Mouse (Mus musculus): Measurements from ENCODE around the gene Rfx1.

Gene Rfx1

GRCm38 (mm10) chr8:84059226-84059625 lies 7.4 kb upstream of the Rfx1 start:
- CTCF ChIA-PET: no interaction called here

GRCm38 (mm10) chr8:84060245-84060644 lies 6.4 kb upstream of the Rfx1 start:
- CTCF ChIA-PET: no interaction called here

GRCm38 (mm10) chr8:84063861-84064610 lies 2.6 kb upstream of the Rfx1 start:
- CTCF ChIA-PET: interaction anchor here (0.6 to 0.7 kb wide), 2 partner anchors 98 to 254 kb away, joined by 4 to 7 read pairs; no protein-coding TSS in a partner anchor

- CTCF ChIA-PET: no interaction called here
Measured at GRCm38 (mm10) chr8:84065037-84065436, 1.6 kb upstream of the Rfx1 start, which contains the start of gene Gm10643. Gm10643 (minus strand) TSS chr8:84065137.

- CTCF ChIA-PET: interaction anchor here (0.6 kb wide), 1 partner anchor 35 kb away, joined by 3 read pairs; no protein-coding TSS in a partner anchor
Measured at GRCm38 (mm10) chr8:84065457-84066072, 1.1 kb upstream of the Rfx1 start.

- CTCF ChIA-PET: no interaction called here
Measured at GRCm38 (mm10) chr8:84067047-84067573, 476 bp downstream of the Rfx1 start.

GRCm38 (mm10) chr8:84067911-84068310 lies 1.3 kb downstream of the Rfx1 start:
- CTCF ChIA-PET: interaction anchor here (0.7 kb wide), 1 partner anchor 64 kb away, joined by 3 read pairs; no protein-coding TSS in a partner anchor

GRCm38 (mm10) chr8:84068316-84069035 lies 1.8 kb downstream of the Rfx1 start:
- CTCF ChIA-PET: interaction anchor here (0.5 to 0.7 kb wide), 2 partner anchors 50 to 63 kb away, joined by 3 read pairs; no protein-coding TSS in a partner anchor

GRCm38 (mm10) chr8:84069169-84069568 lies 2.5 kb downstream of the Rfx1 start:
- CTCF ChIA-PET: interaction anchor here (0.6 kb wide), 1 partner anchor 212 kb away, joined by 4 read pairs; no protein-coding TSS in a partner anchor

GRCm38 (mm10) chr8:84069750-84070149 lies 3.1 kb downstream of the Rfx1 start:
- CTCF ChIA-PET: interaction anchor here (0.6 kb wide), 2 partner anchors 34 to 211 kb away, joined by 3 to 4 read pairs; no protein-coding TSS in a partner anchor

- CTCF ChIA-PET: interaction anchor here (0.6 kb wide), 1 partner anchor 34 kb away, joined by 3 read pairs; no protein-coding TSS in a partner anchor
Measured at GRCm38 (mm10) chr8:84070241-84070640, 3.6 kb downstream of the Rfx1 start.

GRCm38 (mm10) chr8:84070667-84071066 lies 4.0 kb downstream of the Rfx1 start:
- CTCF ChIA-PET: no interaction called here

GRCm38 (mm10) chr8:84071921-84072320 lies 5.3 kb downstream of the Rfx1 start:
- CTCF ChIA-PET: no interaction called here

GRCm38 (mm10) chr8:84072321-84072720 lies 5.7 kb downstream of the Rfx1 start:
- CTCF ChIA-PET: no interaction called here

- CTCF ChIA-PET: no interaction called here
Measured at GRCm38 (mm10) chr8:84073230-84073976, 6.8 kb downstream of the Rfx1 start.

GRCm38 (mm10) chr8:84076412-84076811 lies 9.8 kb downstream of the Rfx1 start:
- CTCF ChIA-PET: interaction anchor here (0.6 kb wide), 2 partner anchors 37 to 176 kb away, joined by 3 to 7 read pairs; no protein-coding TSS in a partner anchor

- CTCF ChIA-PET: interaction anchor here (0.6 kb wide), 2 partner anchors 37 to 177 kb away, joined by 3 to 7 read pairs; no protein-coding TSS in a partner anchor
Measured at GRCm38 (mm10) chr8:84076849-84077248, 10.2 kb downstream of the Rfx1 start.

- CTCF ChIA-PET: no interaction called here
Measured at GRCm38 (mm10) chr8:84079206-84079605, 12.6 kb downstream of the Rfx1 start.

GRCm38 (mm10) chr8:84083829-84084241 lies 17.2 kb downstream of the Rfx1 start:
- CTCF ChIA-PET: no interaction called here

- CTCF ChIA-PET: no interaction called here
Measured at GRCm38 (mm10) chr8:84084341-84085115, 17.9 kb downstream of the Rfx1 start.

Data from spleen, embryonic (tissue).